Mouse (Mus musculus): Measurements from ENCODE around the gene Fhl1.

DNA sequence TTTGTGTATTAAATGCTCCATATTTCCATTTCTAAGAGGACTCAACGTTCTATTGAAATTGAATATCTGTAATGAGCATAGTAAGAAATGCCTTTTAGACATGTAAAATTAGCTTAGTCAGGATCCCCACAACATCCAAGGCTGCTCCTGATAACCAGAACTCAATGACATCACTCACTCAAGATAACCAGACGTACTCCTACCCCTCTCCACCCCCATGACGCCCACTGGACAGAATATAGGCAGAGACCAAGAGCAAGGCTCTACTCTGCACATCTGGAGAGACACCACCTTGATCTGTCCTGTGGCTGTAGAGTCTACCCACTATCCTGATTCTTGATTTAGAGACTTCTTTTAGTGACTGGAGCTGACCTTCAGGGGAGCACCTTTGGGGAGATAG, 3.1 kb upstream of the Fhl1 start:
- TF ChIP-seq POLR2A (IDR thresholded peaks at IDR 0.05; ENCODE audit: borderline replicate concordance, control insufficient read depth, low read depth, low read length) (no peak), CTCF (IDR thresholded peaks at IDR 0.05; ENCODE audit: control insufficient read depth, insufficient read depth, low read length) (no peak)
